Mouse (Mus musculus) spleen, embryonic (tissue): Measurements from ENCODE around the gene Zfc3h1.

Experiments
- CTCF ChIA-PET: fragments of 350-600 bp; sonication (Branson Sonifier 250); formaldehyde crosslinking; loops from one replicate; lab custom pipeline; 2022; lab: Charles Lee

The Zfc3h1 gene

GRCm38 (mm10) chr10:115475000-115475550 lies 90.3 kb downstream of the Zfc3h1 start:
- CTCF ChIA-PET, result no interaction called here

- CTCF ChIA-PET, result no interaction called here
These were observed 91.7 kb downstream of the Zfc3h1 start for GRCm38 (mm10) chr10:115476506-115476905.

GRCm38 (mm10) chr10:115478441-115479141 lies 93.8 kb downstream of the Zfc3h1 start:
- CTCF ChIA-PET, result interaction anchor here (0.6 kb wide), 2 partner anchors 95 to 1732 kb away, joined by 3 read pairs; partner anchors contain the start of gene Thap2
